Mouse (Mus musculus): ENCODE measurements around the gene Elmo3.

DNA sequence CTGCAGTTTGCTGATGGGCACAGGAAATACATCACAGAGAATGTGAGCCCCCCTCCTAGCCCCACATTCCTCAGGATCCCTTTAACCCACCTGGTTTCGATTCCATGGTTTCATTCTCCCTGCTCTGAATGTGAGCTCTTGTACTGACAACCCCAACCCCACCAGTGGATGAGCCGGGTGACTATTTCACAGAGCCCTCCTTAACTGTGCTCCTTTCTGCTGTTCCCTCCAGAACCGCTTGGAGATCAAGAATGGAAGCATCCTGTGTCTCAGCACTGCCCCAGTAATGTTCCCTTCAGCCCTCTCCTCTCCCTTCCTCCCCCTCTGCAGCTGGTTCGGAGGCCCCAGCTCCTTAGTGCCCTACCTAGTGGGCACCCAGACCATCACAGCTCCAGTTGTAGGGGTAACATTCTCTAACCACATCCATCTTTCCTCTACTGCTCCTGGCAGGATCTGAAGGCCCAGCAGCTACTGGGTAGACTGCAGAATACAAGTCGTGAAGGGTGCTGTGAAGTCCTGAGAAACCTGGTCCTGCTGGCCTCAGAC is 818 bp downstream of the Elmo3 start:
- TF ChIP-seq CTCF (conservative IDR thresholded peaks at IDR 0.05; ENCODE audit: insufficient read depth, insufficient read length, low read depth, low read length) = no peak
- TF ChIP-seq POLR2A (IDR thresholded peaks at IDR 0.05; ENCODE audit: low read depth, low read length) = no peak

Measured in kidney, adult 2 months (tissue).